Mouse (Mus musculus) left cerebral cortex, postnatal 25 days (tissue): ENCODE data around the gene Nmnat2. TPM values are rescaled to one million over a fixed set of nuclear protein-coding genes. Genes with fewer than 3 reads are reported as not detected.
A peak's percentile ranks its signal among the peaks of the same experiment; 100 is the strongest.

Experiments
- DNase-seq, 2 experiments: peaks; one replicate each; pipeline ENCODE4 v3.0.0; 2022; ENCODE audit warnings: low spot score in 2 of 2, mixed read lengths in 1 of 2
- intact Hi-C: fragments of 180-260 bp; cut with DNase I; formaldehyde crosslinking; loops from one replicate; pipeline ENCODE4 v1.15.1; 2025
- total RNA-seq, 2 experiments: library from RNA; stranded (reverse); gene quantifications; 2 replicates each; pipeline ENCODE4 v1.2.3; 2021

Gene Nmnat2
- total RNA-seq, 2 experiments from 2014 or later = 153 to 155 TPM

DNA sequence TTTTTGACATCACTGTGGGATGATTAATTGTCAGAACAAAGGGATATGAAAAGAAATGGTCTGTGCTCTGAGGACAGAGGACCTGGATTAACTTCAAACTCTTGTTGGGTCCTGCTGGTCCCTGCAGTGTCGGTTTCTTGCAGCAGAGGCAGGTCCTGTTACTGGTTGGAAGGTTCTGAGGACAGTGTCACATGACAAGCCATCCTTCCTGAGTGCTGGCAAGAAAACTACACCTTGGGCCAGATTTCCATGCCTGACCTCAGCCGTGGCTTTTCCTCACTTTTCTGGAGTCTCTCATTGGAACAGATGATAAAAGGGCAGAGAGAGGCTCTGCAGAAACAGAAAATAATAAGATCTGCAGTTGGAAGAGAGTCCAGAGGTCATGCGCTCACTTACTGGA is 20.4 kb downstream of the Nmnat2 start:
- no peak for DNase-seq
- intact Hi-C loops = no loop called here

DNA sequence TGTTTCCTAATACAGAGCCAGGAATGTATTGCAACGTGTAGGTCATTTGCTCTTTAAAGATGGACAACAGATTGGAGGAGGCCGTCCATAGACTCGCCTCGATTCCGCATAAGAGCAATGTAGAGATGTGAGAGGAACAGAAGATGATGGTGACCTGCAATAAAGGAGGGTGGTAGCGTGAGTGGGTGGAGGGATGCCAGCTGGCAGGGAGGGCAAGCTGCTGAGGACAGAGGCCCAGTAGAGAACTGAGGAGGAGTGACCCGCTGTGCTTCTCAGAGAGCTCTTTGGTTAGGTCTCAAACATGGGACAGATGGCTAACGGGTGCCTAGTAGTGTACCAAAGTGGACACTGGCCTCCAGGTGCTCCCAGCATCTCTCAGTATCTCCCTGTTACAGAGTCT is 23.9 kb downstream of the Nmnat2 start:
- intact Hi-C loops = no loop called here
- no peak for DNase-seq

DNA sequence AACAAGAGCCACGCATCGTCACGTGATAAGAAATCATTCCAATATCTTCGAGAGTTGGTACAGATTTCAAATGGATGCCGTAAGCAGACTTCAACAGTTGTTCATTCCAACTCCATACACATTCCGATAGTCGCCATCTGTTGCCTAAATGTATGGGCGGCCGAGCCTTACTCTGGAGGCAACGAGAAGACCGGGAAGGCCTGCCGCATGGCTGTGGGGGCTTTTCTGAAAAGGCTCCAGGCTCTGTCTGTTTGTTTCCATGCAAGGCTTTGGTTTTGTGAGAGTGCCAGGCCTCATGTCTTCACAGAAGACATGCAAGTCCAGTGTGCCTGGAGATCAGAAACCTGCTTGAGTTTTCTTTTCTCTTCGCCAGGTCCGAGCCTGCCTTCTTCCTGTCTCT is 28.6 kb downstream of the Nmnat2 start:
- intact Hi-C loops = loop anchor here (5.0 kb wide), 1 partner anchor 81 kb away; the partner anchor contains the start of gene Smg7
- DNase-seq = peak; percentile 56 to 92

DNA sequence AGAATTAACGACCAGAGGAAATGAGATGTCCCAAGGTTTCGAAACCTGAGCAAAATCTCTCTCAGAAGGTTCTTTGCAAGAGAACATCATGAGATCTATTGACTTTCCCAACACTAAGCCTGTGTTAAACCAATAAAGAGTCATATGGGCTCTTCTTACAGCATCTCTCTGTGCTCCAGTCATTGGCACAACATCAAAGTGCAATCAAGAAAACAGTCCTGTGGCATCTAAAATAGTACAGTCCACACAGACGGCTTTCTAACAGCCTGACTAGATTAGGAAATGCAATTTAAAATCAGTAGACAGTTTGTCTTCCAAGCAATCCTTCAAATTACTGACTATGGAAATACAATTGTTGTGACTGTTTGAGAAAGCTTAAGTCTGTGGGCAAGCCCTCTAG is 32.2 kb downstream of the Nmnat2 start:
- no peak for DNase-seq
- intact Hi-C loops = no loop called here

DNA sequence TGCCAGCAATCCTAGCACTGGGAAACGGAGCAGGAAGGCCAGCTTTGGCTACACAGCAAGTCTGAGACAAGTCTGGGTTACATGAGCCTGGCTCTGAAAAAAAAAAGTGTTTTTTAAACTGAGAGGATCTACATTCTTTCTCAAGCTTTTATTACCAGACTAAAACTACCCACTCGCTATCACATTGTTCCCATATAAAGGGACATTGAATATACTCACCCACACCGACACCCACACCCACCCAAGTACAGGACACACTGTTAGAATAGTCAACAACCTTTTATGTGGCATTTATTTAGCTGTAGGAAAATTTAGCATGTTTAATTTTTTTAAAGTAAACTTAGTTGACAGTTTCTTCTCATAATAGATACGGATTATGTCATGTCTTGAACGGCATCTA is 35.3 kb downstream of the Nmnat2 start:
- DNase-seq = peak in 1 of 2 experiments; percentile 73
- intact Hi-C loops = loop anchor here (5.0 kb wide), 1 partner anchor 47 kb away; no protein-coding TSS in a partner anchor

DNA sequence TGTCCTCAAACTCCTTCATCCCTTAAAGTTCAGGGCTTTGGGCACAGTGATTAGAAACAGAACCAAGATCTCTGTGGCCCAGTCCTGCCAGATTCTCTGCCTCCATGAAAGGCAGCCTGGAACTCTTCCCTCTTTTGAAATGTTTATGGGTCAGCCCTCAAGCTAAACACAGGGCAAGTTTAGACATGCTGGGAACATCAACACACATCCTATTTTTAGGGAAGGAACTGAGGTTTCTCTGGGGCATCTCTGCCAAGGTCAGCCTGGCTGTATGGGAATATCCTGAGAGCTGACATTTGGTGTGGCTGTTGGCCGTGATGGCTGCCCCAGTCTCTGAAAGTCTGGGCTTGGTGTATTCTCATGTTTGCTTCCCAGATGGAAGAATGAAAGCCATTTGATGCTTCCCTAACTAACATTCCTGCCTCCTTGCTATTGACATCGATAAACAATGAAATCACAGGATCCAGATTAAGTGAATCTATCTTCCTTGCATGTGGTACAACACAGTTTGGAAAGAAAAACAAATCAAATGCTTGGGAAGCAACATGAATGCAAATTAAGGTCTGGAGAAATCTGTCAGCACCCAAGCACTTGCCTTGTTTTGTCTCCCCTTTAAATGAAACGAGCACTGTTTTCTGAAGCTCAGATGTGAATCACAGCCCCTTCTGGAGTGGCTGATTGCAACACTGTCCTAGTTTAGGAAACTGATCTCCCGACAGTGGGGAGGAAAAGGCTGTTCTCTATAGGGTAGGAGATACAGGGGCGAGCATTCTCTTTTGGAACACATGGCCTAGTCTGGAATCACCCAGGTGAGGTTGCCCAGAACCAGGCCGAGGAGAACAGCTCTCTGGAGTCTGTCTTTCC is 37.7 kb downstream of the Nmnat2 start:
- peak in 1 of 2 experiments; percentile 55 for DNase-seq
- intact Hi-C loops = loop anchor here (5.0 kb wide), 1 partner anchor 45 kb away; no protein-coding TSS in a partner anchor

DNA sequence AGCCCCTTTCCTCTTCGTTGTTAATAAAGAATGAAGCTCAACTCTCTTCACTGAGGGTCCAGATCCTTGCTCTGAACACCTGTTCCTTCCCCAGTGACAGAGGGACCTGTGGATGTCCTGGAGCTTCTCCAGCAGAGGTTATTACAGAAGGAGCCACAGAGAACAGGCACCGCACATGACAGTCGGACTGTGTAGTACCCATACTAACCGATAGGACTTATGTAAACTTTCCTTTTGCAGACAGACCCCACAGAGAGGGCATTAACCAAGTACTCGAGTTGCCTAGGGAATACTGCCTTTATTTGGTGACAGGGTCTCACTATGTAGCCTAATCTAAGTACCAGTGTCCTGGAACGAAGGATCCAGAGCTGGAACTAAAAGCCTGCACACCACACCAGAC is 39.0 kb downstream of the Nmnat2 start:
- no peak for DNase-seq
- intact Hi-C loops = loop anchor here (5.0 kb wide), 1 partner anchor 43 kb away; no protein-coding TSS in a partner anchor

DNA sequence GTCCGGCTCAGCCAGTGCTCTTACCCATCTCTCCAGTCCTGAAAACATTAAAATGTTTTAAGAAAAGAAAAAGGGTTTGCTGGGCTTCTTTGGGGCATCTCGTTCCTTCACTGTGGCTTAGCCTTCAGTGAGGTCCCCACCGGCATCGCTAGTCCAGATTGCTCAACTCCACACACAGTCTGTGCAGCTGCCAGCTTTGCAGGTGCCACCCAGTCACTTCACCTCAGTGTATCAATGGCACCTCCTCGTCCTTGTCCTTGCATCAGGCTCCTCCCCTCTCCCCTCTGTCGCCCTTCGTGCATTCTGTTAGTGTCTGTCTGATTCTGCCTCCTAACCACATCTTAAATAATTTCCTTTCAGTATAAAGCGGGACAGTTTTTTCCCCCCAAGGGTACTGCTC is 45.2 kb downstream of the Nmnat2 start:
- intact Hi-C loops = no loop called here

DNA sequence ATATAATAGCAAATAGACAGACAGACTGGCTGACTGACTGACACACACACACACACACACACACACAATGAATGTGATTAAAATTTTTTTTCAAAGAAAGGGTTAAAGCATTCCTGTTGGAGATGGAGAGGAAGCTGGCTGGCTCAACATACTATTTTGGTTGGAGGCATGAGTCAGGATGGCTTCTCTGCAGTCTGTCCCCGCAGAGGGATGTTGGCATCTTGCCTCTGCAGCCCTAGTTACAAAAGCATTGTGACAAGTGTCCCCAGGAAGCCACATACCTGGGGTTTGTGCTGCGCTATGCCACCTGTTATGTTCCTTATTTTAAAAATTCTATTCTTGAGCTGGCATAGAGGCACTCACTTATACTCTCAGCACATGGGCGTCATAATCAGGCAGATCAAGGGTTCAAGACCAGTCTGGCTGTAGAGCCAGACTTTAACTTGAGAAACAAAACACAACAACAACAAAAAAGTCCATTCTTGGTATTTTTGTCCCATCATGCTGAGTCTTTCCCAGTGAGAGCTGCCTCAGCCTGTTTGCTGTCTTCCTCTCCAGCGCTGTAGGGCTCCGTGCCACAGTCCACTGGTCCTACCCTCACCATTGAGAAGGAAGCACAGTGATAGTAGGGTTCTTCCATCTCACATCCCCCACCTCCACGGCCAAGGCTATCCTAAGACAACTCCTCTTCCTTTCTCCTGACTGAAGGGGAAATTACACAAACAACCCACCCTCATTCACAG is 45.9 kb downstream of the Nmnat2 start:
- peak; percentile 71 to 95 for DNase-seq

More for the DNA sequence above, 45.2 kb downstream of the Nmnat2 start:
- DNase-seq = no peak

DNA sequence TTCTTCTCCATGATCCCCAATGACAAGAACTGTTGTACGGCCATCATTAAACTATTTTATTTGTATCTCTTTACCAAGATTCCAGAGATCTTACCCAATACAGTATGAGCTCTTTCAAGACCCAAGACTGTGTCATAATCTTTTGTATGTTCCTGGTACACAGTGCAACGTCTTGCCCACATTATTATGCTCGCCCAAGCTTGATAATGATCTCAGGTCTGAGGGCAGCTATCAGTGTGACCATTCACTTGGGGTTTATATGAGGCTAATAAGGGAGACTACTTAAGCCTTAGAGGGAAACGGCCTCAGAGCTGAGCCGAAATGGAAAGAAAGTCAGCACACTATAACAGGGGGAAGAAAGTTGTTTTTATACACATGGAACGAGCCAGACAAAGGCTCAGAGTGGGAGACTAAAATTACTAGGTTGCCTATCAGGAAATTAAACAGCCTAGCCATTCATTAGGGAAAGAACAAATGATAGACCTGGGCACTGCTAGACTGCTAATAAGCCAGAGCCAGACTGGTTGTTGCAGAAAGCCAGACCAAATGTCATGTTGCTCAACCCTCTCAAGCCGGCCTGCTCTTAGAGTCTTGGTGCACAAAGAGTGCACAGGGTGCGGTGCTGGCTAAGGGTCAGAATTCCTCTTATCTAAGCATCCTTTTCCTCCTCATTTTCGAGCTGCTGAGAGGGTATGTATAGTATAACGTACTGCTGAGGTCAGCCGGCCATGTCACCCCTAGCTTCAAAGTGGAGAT is 47.7 kb downstream of the Nmnat2 start:
- intact Hi-C loops = no loop called here
- DNase-seq = no peak

More for the DNA sequence above, 45.9 kb downstream of the Nmnat2 start:
- intact Hi-C loops = no loop called here

- intact Hi-C loops = no loop called here
- no peak for DNase-seq
Observed at GRCm38 (mm10) chr1:153004472-153004871, 49.7 kb downstream of the Nmnat2 start.

- intact Hi-C loops = no loop called here
- DNase-seq = no peak
Observed at GRCm38 (mm10) chr1:153006054-153006453, 51.3 kb downstream of the Nmnat2 start.

GRCm38 (mm10) chr1:153006761-153007160 is 52.0 kb downstream of the Nmnat2 start:
- no peak for DNase-seq
- intact Hi-C loops = no loop called here

GRCm38 (mm10) chr1:153007292-153007691 is 52.5 kb downstream of the Nmnat2 start:
- DNase-seq = no peak
- intact Hi-C loops = no loop called here

GRCm38 (mm10) chr1:153007824-153008223 is 53.0 kb downstream of the Nmnat2 start:
- no peak for DNase-seq
- intact Hi-C loops = no loop called here

DNA sequence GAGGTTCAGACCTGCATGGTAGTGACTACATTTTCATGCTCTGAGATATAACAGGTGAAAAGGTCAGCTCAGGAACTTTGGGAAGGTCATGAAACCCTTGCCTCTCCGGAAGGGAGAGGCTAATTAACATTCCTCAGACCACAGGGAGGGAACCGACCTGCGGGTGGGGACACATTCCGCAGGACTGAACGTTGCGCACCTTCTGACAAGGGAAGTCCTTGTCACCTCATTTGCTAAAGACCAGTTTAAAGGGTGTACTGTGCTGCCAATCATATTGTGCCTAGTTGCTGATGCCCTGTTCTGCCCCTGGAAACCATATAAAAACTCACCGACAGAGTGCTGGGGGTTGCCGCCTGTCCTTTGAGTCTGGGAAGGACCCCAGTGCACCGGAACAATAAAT is 54.5 kb downstream of the Nmnat2 start:
- no peak for DNase-seq
- intact Hi-C loops = no loop called here

DNA sequence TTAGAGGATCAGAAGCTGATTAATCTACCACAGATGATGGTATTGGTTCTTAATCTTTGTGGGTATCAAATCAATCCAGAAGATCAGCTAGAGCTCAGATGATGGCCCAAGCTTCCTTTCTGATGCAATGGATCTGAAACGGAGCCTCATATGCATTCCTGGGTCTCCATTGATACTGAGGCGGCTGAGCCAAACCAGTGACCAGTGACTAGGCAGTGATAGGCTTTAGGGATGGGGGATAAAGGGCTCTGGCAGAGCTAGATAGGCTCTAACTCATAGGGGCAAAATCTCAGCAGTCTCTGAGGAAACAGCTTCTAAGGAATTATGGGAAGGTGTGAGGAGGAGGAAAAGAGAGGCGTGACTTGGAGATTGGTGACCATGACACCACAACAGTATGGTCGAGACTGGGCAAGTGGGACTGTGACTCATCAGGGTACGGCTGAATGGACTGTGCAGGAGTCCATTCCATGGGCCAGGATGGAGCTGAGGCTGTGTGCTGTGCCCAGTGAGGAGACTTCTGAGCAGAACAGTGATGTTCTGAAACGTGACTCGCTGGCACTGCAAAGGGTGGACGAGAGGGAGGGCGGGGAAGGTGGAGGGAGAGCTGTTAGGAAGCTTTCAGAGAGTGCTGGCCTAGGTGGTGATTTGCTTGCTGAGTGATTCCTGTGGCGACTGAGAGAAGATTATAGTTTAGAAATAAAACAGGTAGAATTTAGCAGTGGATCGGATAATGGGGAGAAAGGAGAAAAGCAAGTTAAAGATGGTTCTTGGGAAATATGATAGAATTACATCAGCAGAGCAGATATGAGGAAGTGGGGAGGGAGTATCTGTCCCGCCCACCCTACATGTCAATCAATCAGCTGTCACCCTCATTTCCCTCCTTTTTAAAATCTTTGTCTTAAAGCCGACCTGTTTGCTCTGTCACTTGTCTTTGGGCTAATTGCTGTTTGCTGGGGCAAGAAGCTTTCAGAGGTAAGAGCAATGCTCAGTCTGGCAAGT is 55.9 kb downstream of the Nmnat2 start:
- DNase-seq = no peak
- intact Hi-C loops = no loop called here

- DNase-seq = peak; percentile 48 to 71
- intact Hi-C loops = no loop called here
Observed at GRCm38 (mm10) chr1:153011544-153011943, 56.8 kb downstream of the Nmnat2 start.
